Mouse (Mus musculus) heart, postnatal 14 days (tissue): ENCODE data around the gene Gnl1. TPM values are rescaled to one million over a fixed set of nuclear protein-coding genes. Genes with fewer than 3 reads are reported as not detected.
"Not testable (repeated sequence)": the region's sequence is repeated elsewhere in the genome, so short reads cannot be mapped to it uniquely, and the experiment has no call there.

Experiments
- DNase-seq, 2 experiments: peaks; one replicate each; pipeline ENCODE4 v3.0.0; 2021 to 2022
- intact Hi-C: fragments of 180-260 bp; cut with DNase I; formaldehyde crosslinking; loops from one replicate; pipeline ENCODE4 v1.15.1; 2025
- total RNA-seq, 2 experiments: library from RNA; stranded (reverse); gene quantifications; 2 replicates each; pipeline ENCODE4 v1.2.3; 2021

Gnl1 gene
- total RNA-seq, 2 experiments from 2014 or later: 23.0 to 26.1 TPM

- peak; percentile 27 to 31 for DNase-seq
- intact Hi-C loops: loop anchor here (5.0 kb wide), 2 partner anchors 164 to 249 kb away; no protein-coding TSS in a partner anchor
These were observed 12.1 kb downstream of the Gnl1 start for GRCm38 (mm10) chr17:35991781-35992180.

GRCm38 (mm10) chr17:35993675-35994074 is 14.0 kb downstream of the Gnl1 start:
- DNase-seq: peak; percentile 85 to 90
- intact Hi-C loops: loop anchor here (1.0 to 5.0 kb wide), 3 partner anchors 55 to 251 kb away; no protein-coding TSS in a partner anchor

GRCm38 (mm10) chr17:35994175-35994878 is 14.7 kb downstream of the Gnl1 start:
- intact Hi-C loops: loop anchor here (5.0 kb wide), 2 partner anchors 167 to 252 kb away; no protein-coding TSS in a partner anchor

GRCm38 (mm10) chr17:35994879-35995240 is 15.2 kb downstream of the Gnl1 start:
- intact Hi-C loops: loop anchor here (5.0 kb wide), 3 partner anchors 168 to 253 kb away; partner anchors contain the start of gene H2-T3
- DNase-seq: no peak

More at GRCm38 (mm10) chr17:35994175-35994878, 14.7 kb downstream of the Gnl1 start:
- DNase-seq: peak; percentile 77 to 81

GRCm38 (mm10) chr17:35996949-35997348 is 17.3 kb downstream of the Gnl1 start:
- intact Hi-C loops: loop anchor here (1.0 to 5.0 kb wide), 3 partner anchors 38 to 195 kb away; partner anchors contain the start of gene H2-T3
- peak; percentile 94 to 98 for DNase-seq

- no peak for DNase-seq
- intact Hi-C loops: loop anchor here (1.0 to 5.0 kb wide), 3 partner anchors 37 to 194 kb away; partner anchors contain the start of gene H2-T3
These were observed 18.3 kb downstream of the Gnl1 start for GRCm38 (mm10) chr17:35997713-35998510.

- intact Hi-C loops: loop anchor here (5.0 kb wide), 1 partner anchor 194 kb away; the partner anchor contains the start of gene H2-T3
- no peak for DNase-seq
These were observed 19.1 kb downstream of the Gnl1 start for GRCm38 (mm10) chr17:35998545-35999305.

GRCm38 (mm10) chr17:35999356-35999755 is 19.7 kb downstream of the Gnl1 start:
- DNase-seq: no peak
- intact Hi-C loops: loop anchor here (5.0 kb wide), 1 partner anchor 193 kb away; the partner anchor contains the start of gene H2-T3

- no peak for DNase-seq
- intact Hi-C loops: no loop called here
These were observed 20.7 kb downstream of the Gnl1 start for GRCm38 (mm10) chr17:36000349-36000748.

- intact Hi-C loops: no loop called here
- DNase-seq: no peak
These were observed 21.7 kb downstream of the Gnl1 start for GRCm38 (mm10) chr17:36001121-36001897.

GRCm38 (mm10) chr17:36001966-36002365 is 22.3 kb downstream of the Gnl1 start:
- DNase-seq: no peak
- intact Hi-C loops: no loop called here

GRCm38 (mm10) chr17:36003331-36003730 is 23.7 kb downstream of the Gnl1 start:
- intact Hi-C loops: no loop called here
- DNase-seq: no peak

GRCm38 (mm10) chr17:36004409-36004808 is 24.8 kb downstream of the Gnl1 start:
- DNase-seq, intact Hi-C loops: not testable (repeated sequence)

- intact Hi-C loops: no loop called here
- DNase-seq: no peak
These were observed 35.3 kb downstream of the Gnl1 start for GRCm38 (mm10) chr17:36014977-36015376.

GRCm38 (mm10) chr17:36017046-36017445 is 37.4 kb downstream of the Gnl1 start:
- intact Hi-C loops: no loop called here
- DNase-seq: no peak

- intact Hi-C loops: no loop called here
- DNase-seq: peak in 1 of 2 experiments; percentile 23
These were observed 39.3 kb downstream of the Gnl1 start for GRCm38 (mm10) chr17:36018979-36019378.

GRCm38 (mm10) chr17:36019519-36019918 is 39.9 kb downstream of the Gnl1 start:
- DNase-seq: no peak
- intact Hi-C loops: no loop called here

GRCm38 (mm10) chr17:36020191-36021073 is 40.8 kb downstream of the Gnl1 start, which contains the start of gene H2-T24:
Gene H2-T24 (minus strand): TSS chr17:36020560.
- intact Hi-C loops: no loop called here
- DNase-seq: peak; percentile 66 to 68
